30 mouse cellular contexts compared by ENCODE assay signal in genomic region chrX:52050941-52051340, GRCm38 (mm10).
"Had no signal": no experiment of that assay in that cellular context is flagged by ENCODE, and none has a peak within 500 bp of the region (broad histone marks: within the 10 kb centered on the region; RNA-seq: fewer than 3 reads in every experiment).

No protein-coding gene starts in this region.

- H3K36me3 ChIP-seq: limb, embryonic 12.5 days; limb, embryonic 15.5 days; liver, embryonic 12.5 days; liver, embryonic 13.5 days; liver, embryonic 15.5 days; lung, embryonic 15.5 days; midbrain, embryonic 12.5 days; midbrain, embryonic 13.5 days; midbrain, embryonic 15.5 days; neural tube, embryonic 12.5 days had no signal

- H3K27ac ChIP-seq: liver, embryonic 12.5 days; liver, embryonic 13.5 days; liver, embryonic 14.5 days; liver, embryonic 15.5 days; lung, embryonic 15.5 days; macrophage; midbrain, embryonic 10.5 days; midbrain, embryonic 12.5 days; midbrain, embryonic 13.5 days; midbrain, embryonic 15.5 days; neural tube, embryonic 12.5 days had no signal

- H3K27me3 ChIP-seq: limb, embryonic 12.5 days; limb, embryonic 13.5 days; limb, embryonic 15.5 days; liver, embryonic 12.5 days; liver, embryonic 13.5 days; liver, embryonic 15.5 days; lung, embryonic 15.5 days; midbrain, embryonic 12.5 days; midbrain, embryonic 13.5 days; midbrain, embryonic 15.5 days; neural tube, embryonic 12.5 days had no signal

- H3K9me3 ChIP-seq: limb, embryonic 12.5 days; limb, embryonic 13.5 days; limb, embryonic 15.5 days; liver, embryonic 12.5 days; liver, embryonic 13.5 days; liver, embryonic 15.5 days; lung, embryonic 15.5 days; midbrain, embryonic 10.5 days; midbrain, embryonic 12.5 days; midbrain, embryonic 13.5 days; midbrain, embryonic 15.5 days; neural tube, embryonic 12.5 days had no signal

- H3K4me1 ChIP-seq: limb, embryonic 15.5 days; liver, embryonic 12.5 days; liver, embryonic 13.5 days; liver, embryonic 15.5 days; lung, embryonic 15.5 days; megakaryocyte, embryonic 14.5 days; midbrain, embryonic 10.5 days; midbrain, embryonic 12.5 days; midbrain, embryonic 13.5 days; midbrain, embryonic 15.5 days; neural tube, embryonic 12.5 days had no signal

- ATAC-seq: liver, embryonic 12.5 days; liver, postnatal 0 days; lung, postnatal 0 days; midbrain, embryonic 13.5 days; midbrain, embryonic 15.5 days; midbrain, embryonic 16.5 days had no signal

- H3K4me3 ChIP-seq: limb, embryonic 12.5 days; limb, embryonic 13.5 days; limb, embryonic 15.5 days; liver, embryonic 12.5 days; liver, embryonic 13.5 days; liver, embryonic 15.5 days; lung, embryonic 15.5 days; megakaryocyte, embryonic 14.5 days; midbrain, embryonic 10.5 days; midbrain, embryonic 12.5 days; midbrain, embryonic 13.5 days; midbrain, embryonic 15.5 days; myocyte; neural tube, embryonic 12.5 days had no signal

- DNase-seq: liver; liver, embryonic 13.5 days; liver, postnatal 0 days; lung, adult 18-20 months; lung, adult 2 months; lung, postnatal 10 days; lung, postnatal 14 days; lung, postnatal 36 days; lung, postnatal 4 days; midbrain, embryonic 14.5 days had no signal

- H3K9ac ChIP-seq: limb, embryonic 12.5 days; limb, embryonic 13.5 days; limb, embryonic 15.5 days; liver, embryonic 12.5 days; liver, embryonic 13.5 days; liver, embryonic 14.5 days; liver, embryonic 15.5 days; liver, postnatal 0 days; lung, embryonic 14.5 days; lung, embryonic 15.5 days; midbrain, embryonic 12.5 days; midbrain, embryonic 13.5 days; midbrain, embryonic 15.5 days; neural tube, embryonic 12.5 days had no signal

- H3K4me2 ChIP-seq: limb, embryonic 12.5 days; limb, embryonic 13.5 days; limb, embryonic 15.5 days; liver, embryonic 11.5 days; liver, embryonic 12.5 days; liver, embryonic 13.5 days; liver, embryonic 15.5 days; lung, embryonic 14.5 days; lung, embryonic 15.5 days; midbrain, embryonic 11.5 days; midbrain, embryonic 12.5 days; midbrain, embryonic 13.5 days; midbrain, embryonic 15.5 days; neural tube, embryonic 12.5 days had no signal
